Mouse (Mus musculus) erythroblast, embryonic 14.5 days (primary cell): ENCODE measurements around the gene Akna.

Source experiments
- GATA1 ChIP-seq: IDR thresholded peaks from 2 replicates; pipeline ENCODE4 v1.6.1; 2012; ENCODE audit warnings: low read length, inconsistent platforms, mixed read lengths
- TAL1 ChIP-seq: IDR thresholded peaks from 3 replicates; pipeline ENCODE4 v1.6.1; 2012; ENCODE audit warnings: low read length, inconsistent platforms, mixed read lengths

DNA sequence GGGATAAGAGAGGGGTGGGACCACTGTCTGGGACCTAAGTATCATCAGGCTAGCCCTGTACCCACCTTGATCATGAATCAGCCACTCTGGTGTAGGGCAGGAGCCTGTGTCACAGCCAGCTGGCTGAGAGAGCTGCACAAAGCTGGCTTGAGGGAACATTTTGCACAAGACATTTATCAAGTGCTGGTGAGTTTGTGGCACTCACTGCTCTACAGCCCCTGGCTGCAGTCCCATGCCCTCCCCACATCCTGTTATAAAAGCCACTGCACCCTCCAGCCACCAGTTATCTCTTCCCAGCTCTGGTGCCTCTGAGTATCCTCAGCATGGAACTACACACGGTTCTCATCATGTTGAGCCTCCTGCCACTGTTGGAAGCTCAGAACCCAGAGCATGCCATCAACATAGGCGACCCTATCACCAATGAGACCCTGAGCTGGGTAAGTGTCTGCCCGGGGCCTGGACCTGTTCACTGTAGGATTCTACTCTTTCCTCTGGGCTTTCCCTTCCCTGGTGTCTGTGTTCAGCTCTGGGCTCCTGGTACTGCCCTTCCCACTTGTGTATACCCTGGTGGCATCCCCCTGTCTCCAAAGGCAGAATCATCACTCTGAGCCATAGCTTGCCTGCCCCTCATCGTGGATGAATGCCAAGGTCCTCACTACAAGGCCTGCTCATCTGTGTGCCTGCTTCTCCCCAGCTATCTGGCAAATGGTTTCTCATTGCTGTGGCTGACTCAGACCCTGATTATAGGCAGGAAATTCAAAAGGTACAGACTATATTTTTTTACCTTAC is 47.1 kb downstream of the Akna start, which contains the start of gene Orm3:
- no peak for TF ChIP-seq GATA1
- no peak for TF ChIP-seq TAL1
